Mouse (Mus musculus) adrenal gland, adult 2 months (tissue): Measurements from ENCODE around the gene Eif4h. TPM values are rescaled to one million over a fixed set of nuclear protein-coding genes. Genes with fewer than 3 reads are reported as not detected.

ENCODE experiments used
- DNase-seq: peaks from one replicate; pipeline ENCODE4 v3.0.0; 2021
- polyA plus RNA-seq: library from polyadenylated mRNA; depleted of rRNA; stranded (reverse); fragments of >200 nt; gene quantifications from 2 replicates; pipeline ENCODE4 v1.2.3, GENCODE M21; 2012
- total RNA-seq, 2 experiments: library from RNA; stranded (reverse); gene quantifications; 2 replicates each; pipeline ENCODE4 v1.2.3; 2021

Gene Eif4h
- total and polyA plus RNA-seq, 3 experiments, result 212 to 252 (median 243) TPM

- DNase-seq, result no peak
These were observed 32.2 kb downstream of the Eif4h start for GRCm38 (mm10) chr5:134607121-134607520.

- no peak for DNase-seq
These were observed 33.0 kb downstream of the Eif4h start for GRCm38 (mm10) chr5:134606314-134606713.

GRCm38 (mm10) chr5:134604376-134604775 lies 34.9 kb downstream of the Eif4h start:
- no peak for DNase-seq

- DNase-seq, result no peak
These were observed 41.6 kb downstream of the Eif4h start for GRCm38 (mm10) chr5:134597711-134598110.

- DNase-seq, result no peak
These were observed 46.2 kb downstream of the Eif4h start for GRCm38 (mm10) chr5:134593093-134593492.

- DNase-seq, result no peak
These were observed 47.2 kb downstream of the Eif4h start for GRCm38 (mm10) chr5:134592026-134592581.

- DNase-seq, result no peak
These were observed 49.4 kb downstream of the Eif4h start for GRCm38 (mm10) chr5:134589900-134590299.

GRCm38 (mm10) chr5:134584798-134585197 lies 54.5 kb downstream of the Eif4h start:
- DNase-seq, result no peak

GRCm38 (mm10) chr5:134583884-134584213 lies 55.4 kb downstream of the Eif4h start:
- no peak for DNase-seq

- DNase-seq, result no peak
These were observed 56.0 kb downstream of the Eif4h start for GRCm38 (mm10) chr5:134583006-134583883.

GRCm38 (mm10) chr5:134582221-134582907 lies 56.9 kb downstream of the Eif4h start:
- DNase-seq, result peak; percentile 97

- DNase-seq, result no peak
These were observed 58.1 kb downstream of the Eif4h start, which contains the start of gene Rfc2 for GRCm38 (mm10) chr5:134581146-134581545. Gene Rfc2, plus strand, starts transcription at chr5:134581366.

GRCm38 (mm10) chr5:134579135-134579534 lies 60.2 kb downstream of the Eif4h start:
- no peak for DNase-seq

GRCm38 (mm10) chr5:134577534-134577933 lies 61.8 kb downstream of the Eif4h start:
- DNase-seq, result no peak

GRCm38 (mm10) chr5:134576517-134577220 lies 62.6 kb downstream of the Eif4h start:
- no peak for DNase-seq

GRCm38 (mm10) chr5:134575833-134576232 lies 63.5 kb downstream of the Eif4h start:
- DNase-seq, result no peak

- DNase-seq, result peak; percentile 42
These were observed 66.6 kb downstream of the Eif4h start for GRCm38 (mm10) chr5:134572508-134573214.

- peak; percentile 80 for DNase-seq
These were observed 67.4 kb downstream of the Eif4h start for GRCm38 (mm10) chr5:134571730-134572507.
